Mouse (Mus musculus) myocyte (in vitro differentiated cells): Measurements from ENCODE around the gene Kalrn.

Experiments
- POLR2A ChIP-seq: IDR thresholded peaks from one replicate; pipeline ENCODE4 v1.6.1; 2011; ENCODE audit warnings: low read depth, mild to moderate bottlenecking, control low read depth, moderate library complexity; ENCODE audit not compliant: insufficient read length
- POLR2AphosphoS2 ChIP-seq: IDR thresholded peaks from one replicate; pipeline ENCODE4 v1.6.1; 2011; ENCODE audit warnings: low read depth, control low read depth; ENCODE audit not compliant: insufficient read length
- USF1 ChIP-seq: IDR thresholded peaks from one replicate; pipeline ENCODE4 v1.6.1; 2011; ENCODE audit warnings: low read depth, mild to moderate bottlenecking, control low read depth, moderate library complexity

GRCm38 (mm10) chr16:33996030-33996429 is 577.3 kb downstream of the Kalrn start:
- TF ChIP-seq POLR2A = no peak
- TF ChIP-seq POLR2AphosphoS2 = no peak
- no peak for TF ChIP-seq USF1
